Mouse (Mus musculus) neural tube, embryonic 15.5 days (tissue): Measurements from ENCODE around the gene Gak. TPM values are rescaled to one million over a fixed set of nuclear protein-coding genes. Genes with fewer than 3 reads are reported as not detected.
"Not testable (repeated sequence)": the region's sequence is repeated elsewhere in the genome, so short reads cannot be mapped to it uniquely, and the experiment has no call there.

ENCODE experiments used
- ATAC-seq: fragments of 200-750 bp; cut with Nextera tagmentation; 2 replicates; pipeline ENCODE4 v1.8.0; 2017; ENCODE audit warnings: mild to moderate bottlenecking, moderate TSS enrichment, moderate library complexity; ENCODE audit not compliant: low FRiP score
- H3K27ac ChIP-seq: fragments of 300-500 bp; sonication (generic); replicated peaks from 2 replicates; pipeline ENCODE4 v1.5.1; 2015; ENCODE audit warnings: mild to moderate bottlenecking, inconsistent platforms
- H3K27me3 ChIP-seq: fragments of 300-500 bp; sonication (generic); replicated peaks from 2 replicates; pipeline ENCODE4 v1.6.1; 2015; ENCODE audit warnings: inconsistent platforms
- H3K36me3 ChIP-seq: fragments of 300-500 bp; sonication (generic); 2 replicates; pipeline ENCODE4 v1.6.1; 2015; ENCODE audit warnings: inconsistent platforms
- H3K4me1 ChIP-seq: fragments of 300-500 bp; sonication (generic); 2 replicates; pipeline ENCODE4 v1.6.1; 2015; ENCODE audit warnings: inconsistent platforms
- H3K4me2 ChIP-seq: fragments of 300-500 bp; sonication (generic); 2 replicates; pipeline ENCODE4 v1.6.1; 2015; ENCODE audit warnings: inconsistent platforms, mild to moderate bottlenecking, moderate library complexity
- H3K4me3 ChIP-seq: fragments of 300-500 bp; sonication (generic); replicated peaks from 2 replicates; pipeline ENCODE4 v1.5.1; 2015; ENCODE audit warnings: mild to moderate bottlenecking, inconsistent platforms
- H3K9ac ChIP-seq: fragments of 300-500 bp; sonication (generic); replicated peaks from 2 replicates; pipeline ENCODE4 v1.6.1; 2015; ENCODE audit warnings: mild to moderate bottlenecking, inconsistent platforms
- H3K9me3 ChIP-seq: fragments of 300-500 bp; sonication (generic); replicated peaks from 2 replicates; pipeline ENCODE4 v1.6.1; 2016; ENCODE audit warnings: inconsistent platforms
- WGBS: fragments of 180-500 bp; shearing (Covaris S2); methylation state at CpG from one replicate; pipeline ENCODE4 v1.1.7; 2015; ENCODE audit warnings: mixed read lengths; 5-methylcytosine and 5-hydroxymethylcytosine counted together
- polyA plus RNA-seq: library from polyadenylated mRNA; unstranded; fragments of >200 nt; fragmentation: Nextera tagmentation; extraction: Ambion mirVana; gene quantifications from 2 replicates; pipeline ENCODE4 v1.2.1, GENCODE M21; 2015

The Gak gene
- polyA plus RNA-seq, 1 experiment from 2014 or later, result 45.2 TPM

- Histone ChIP-seq H3K4me3 (no peak overlapping the region), H3K36me3 (peaks cover 85% of the 10 kb centered on the region), H3K27ac (no peak overlapping the region), H3K4me1 (peaks cover 10% of the 10 kb centered on the region), H3K27me3 (no peaks in the 10 kb centered on the region), H3K9me3 (no peaks in the 10 kb centered on the region), H3K4me2 (no peak overlapping the region), H3K9ac (no peak overlapping the region)
- no peak for ATAC-seq
- 91% methylated on average over 6 of the region's 6 CpGs for WGBS
Measured at GRCm38 (mm10) chr5:108653341-108653740, 23.8 kb upstream of the Gak start.

DNA sequence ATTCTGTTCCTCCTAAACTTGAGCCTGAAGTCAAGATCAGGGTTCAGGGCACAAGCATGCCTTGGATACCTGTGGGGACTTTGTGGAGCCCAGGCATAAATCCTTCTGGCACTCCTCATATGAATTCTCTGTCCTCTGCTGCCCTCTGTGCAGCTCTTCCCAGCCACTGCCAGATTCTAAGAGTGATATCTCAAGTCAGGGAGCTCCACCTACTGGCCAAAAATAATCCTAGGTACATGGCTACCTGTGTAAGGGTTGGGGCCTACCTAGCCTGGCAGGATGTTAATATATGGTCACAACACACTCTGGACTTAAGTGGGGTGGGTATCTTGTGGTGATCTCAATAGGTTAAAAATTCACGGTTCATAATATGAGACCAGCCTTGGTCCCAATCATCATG lies 22.3 kb upstream of the Gak start:
- peak; percentile 69; the same call in 1 of the 2 replicates for ATAC-seq
- H3K27ac ChIP-seq, result no peak overlapping the region
- no peaks in the 10 kb centered on the region for H3K27me3 ChIP-seq
- 59% methylated on average over 1 of the region's 1 CpGs for WGBS
- no peaks in the 10 kb centered on the region for H3K9me3 ChIP-seq
- no peak overlapping the region for H3K4me3 ChIP-seq
- peaks cover 91% of the 10 kb centered on the region for H3K36me3 ChIP-seq
- no peak overlapping the region for H3K4me2 ChIP-seq
- no peak overlapping the region for H3K9ac ChIP-seq
- H3K4me1 ChIP-seq, result no peaks in the 10 kb centered on the region

DNA sequence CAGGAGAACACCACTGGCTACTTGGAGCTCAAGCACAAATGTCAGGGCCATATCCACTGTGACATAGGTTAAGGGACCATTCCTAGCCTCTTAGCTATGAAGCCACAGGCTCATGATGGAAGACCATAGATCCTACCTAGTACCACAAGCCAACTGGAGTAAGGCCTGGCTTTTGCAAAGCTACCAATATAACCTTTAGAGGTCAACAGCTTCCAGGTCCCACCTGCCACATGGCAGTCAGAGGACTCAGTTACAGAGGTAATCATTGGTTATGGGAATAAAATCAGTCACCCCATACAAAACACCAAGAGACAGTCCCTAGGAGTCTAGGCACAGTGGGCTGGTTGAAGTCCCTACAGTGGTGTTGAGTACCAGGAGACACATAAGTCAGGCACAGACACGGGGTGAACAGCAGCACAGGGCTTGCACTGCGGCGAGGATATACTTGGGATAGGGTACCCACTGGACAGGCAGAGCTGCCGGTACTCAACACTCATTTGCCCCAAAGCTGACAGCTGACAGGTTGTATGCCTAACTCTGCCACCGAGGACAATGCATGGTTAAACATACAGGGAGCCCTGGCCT lies 21.7 kb upstream of the Gak start:
- H3K4me2 ChIP-seq, result no peak overlapping the region
- H3K36me3 ChIP-seq, result peaks cover 91% of the 10 kb centered on the region
- no peak overlapping the region for H3K27ac ChIP-seq
- no peaks in the 10 kb centered on the region for H3K27me3 ChIP-seq
- 85% methylated on average over 5 of the region's 5 CpGs for WGBS
- H3K4me3 ChIP-seq, result no peak overlapping the region
- no peaks in the 10 kb centered on the region for H3K4me1 ChIP-seq
- 0 out of 2 replicates have a peak, but pooled peaks have one; percentile 5 for ATAC-seq
- no peak overlapping the region for H3K9ac ChIP-seq
- H3K9me3 ChIP-seq, result no peaks in the 10 kb centered on the region

DNA sequence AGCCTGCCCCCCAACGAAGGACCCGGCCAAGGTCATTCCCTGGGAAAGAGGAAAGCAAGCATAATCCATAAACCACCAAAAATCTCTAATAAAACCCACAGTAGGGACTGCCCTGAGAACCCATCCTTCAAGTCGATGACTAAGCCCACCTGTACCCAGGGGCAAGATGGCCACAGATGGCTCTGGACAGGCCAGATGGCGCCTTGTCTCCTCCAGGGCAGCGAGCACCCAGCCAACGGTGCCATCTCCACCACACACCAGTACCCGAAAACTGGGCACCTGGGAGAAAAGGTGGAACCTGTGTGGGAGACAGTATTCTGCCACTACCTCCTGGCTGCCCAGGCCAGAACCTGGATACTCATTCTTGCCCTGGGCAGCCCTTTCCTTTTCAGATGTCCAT lies 20.8 kb upstream of the Gak start:
- no peak for ATAC-seq
- Histone ChIP-seq H3K9ac (no peak overlapping the region), H3K27ac (no peak overlapping the region), H3K4me2 (no peak overlapping the region), H3K4me3 (no peak overlapping the region), H3K27me3 (no peaks in the 10 kb centered on the region), H3K36me3 (peaks cover 85% of the 10 kb centered on the region), H3K9me3 (no peaks in the 10 kb centered on the region), H3K4me1 (no peaks in the 10 kb centered on the region)
- 91% methylated on average over 7 of the region's 7 CpGs for WGBS

GRCm38 (mm10) chr5:108648937-108649576 lies 19.5 kb upstream of the Gak start:
- 94% methylated on average over 11 of the region's 11 CpGs for WGBS
- no peak overlapping the region for H3K4me2 ChIP-seq
- no peaks in the 10 kb centered on the region for H3K27me3 ChIP-seq
- H3K4me3 ChIP-seq, result no peak overlapping the region
- H3K4me1 ChIP-seq, result no peaks in the 10 kb centered on the region
- no peak overlapping the region for H3K9ac ChIP-seq
- peaks cover 76% of the 10 kb centered on the region for H3K36me3 ChIP-seq
- ATAC-seq, result no peak
- H3K9me3 ChIP-seq, result no peaks in the 10 kb centered on the region
- no peak overlapping the region for H3K27ac ChIP-seq

GRCm38 (mm10) chr5:108647820-108648465 lies 18.4 kb upstream of the Gak start:
- Histone ChIP-seq H3K4me1 (no peaks in the 10 kb centered on the region), H3K27me3 (no peaks in the 10 kb centered on the region), H3K4me2 (no peak overlapping the region), H3K9ac (no peak overlapping the region), H3K27ac (no peak overlapping the region), H3K9me3 (no peaks in the 10 kb centered on the region), H3K36me3 (peaks cover 68% of the 10 kb centered on the region), H3K4me3 (no peak overlapping the region)
- no peak for ATAC-seq
- 93% methylated on average over 2 of the region's 2 CpGs for WGBS

DNA sequence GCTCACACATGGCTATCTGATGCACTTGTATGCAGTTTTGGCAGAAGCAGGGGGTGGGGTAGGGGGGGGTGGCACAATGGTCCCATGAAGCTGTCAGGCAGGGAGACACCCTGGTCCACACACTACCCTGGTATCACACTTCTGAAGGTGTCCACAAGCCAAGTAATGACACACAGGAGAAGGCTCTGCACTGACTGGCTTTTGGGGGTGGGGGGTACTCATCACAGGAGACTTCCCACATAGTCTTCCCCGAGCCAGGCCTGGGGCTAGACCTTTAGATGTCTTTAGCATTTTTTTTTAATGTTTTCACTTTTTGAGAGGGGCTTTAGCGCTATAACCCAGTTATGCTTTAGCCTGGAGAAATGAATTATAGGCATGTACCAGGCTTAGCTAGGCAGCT lies 17.8 kb upstream of the Gak start:
- WGBS, result 97% methylated on average over 2 of the region's 2 CpGs
- Histone ChIP-seq H3K9ac (no peak overlapping the region), H3K27me3 (no peaks in the 10 kb centered on the region), H3K4me3 (no peak overlapping the region), H3K27ac (no peak overlapping the region), H3K4me2 (no peak overlapping the region), H3K9me3 (no peaks in the 10 kb centered on the region), H3K36me3 (peaks cover 68% of the 10 kb centered on the region), H3K4me1 (no peaks in the 10 kb centered on the region)
- ATAC-seq, result no peak

GRCm38 (mm10) chr5:108646343-108646660 lies 16.7 kb upstream of the Gak start:
- H3K4me2 ChIP-seq, result no peak overlapping the region
- H3K9me3 ChIP-seq, result no peaks in the 10 kb centered on the region
- H3K36me3 ChIP-seq, result peaks cover 68% of the 10 kb centered on the region
- ATAC-seq, result no peak
- 93% methylated on average over 3 of the region's 3 CpGs for WGBS
- no peaks in the 10 kb centered on the region for H3K27me3 ChIP-seq
- no peak overlapping the region for H3K4me3 ChIP-seq
- no peaks in the 10 kb centered on the region for H3K4me1 ChIP-seq
- no peak overlapping the region for H3K9ac ChIP-seq
- H3K27ac ChIP-seq, result no peak overlapping the region

GRCm38 (mm10) chr5:108645651-108646342 lies 16.2 kb upstream of the Gak start:
- Histone ChIP-seq H3K4me1 (no peaks in the 10 kb centered on the region), H3K9ac (no peak overlapping the region), H3K27me3 (no peaks in the 10 kb centered on the region), H3K4me3 (no peak overlapping the region), H3K9me3 (no peaks in the 10 kb centered on the region), H3K27ac (no peak overlapping the region), H3K4me2 (no peak overlapping the region), H3K36me3 (peaks cover 64% of the 10 kb centered on the region)
- ATAC-seq, result peak; percentile 25; the same call in 1 of the 2 replicates
- 90% methylated on average over 9 of the region's 9 CpGs for WGBS

DNA sequence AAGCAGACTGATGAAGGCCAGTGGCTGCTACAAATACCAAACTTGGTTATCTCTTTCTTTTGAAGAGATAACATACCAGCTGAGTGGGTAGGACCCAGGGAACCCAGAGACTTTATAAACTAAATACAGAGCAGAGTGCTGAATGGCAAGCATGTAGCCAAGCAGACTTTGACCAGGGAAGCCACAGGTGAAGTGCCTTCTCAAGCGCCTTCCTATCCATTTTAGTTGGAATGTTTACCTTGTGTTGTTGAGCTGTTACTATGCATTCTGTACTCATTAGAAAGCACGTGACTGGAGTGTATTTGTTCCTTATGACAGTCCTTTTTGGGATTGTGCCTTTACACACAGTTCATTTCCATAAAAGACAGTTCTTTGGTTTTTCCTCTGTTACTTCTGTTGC lies 14.1 kb upstream of the Gak start:
- Histone ChIP-seq H3K9ac (no peak overlapping the region), H3K4me1 (no peaks in the 10 kb centered on the region), H3K4me3 (no peak overlapping the region), H3K27me3 (no peaks in the 10 kb centered on the region), H3K9me3 (no peaks in the 10 kb centered on the region), H3K36me3 (peaks cover 48% of the 10 kb centered on the region), H3K4me2 (no peak overlapping the region), H3K27ac (no peak overlapping the region)
- no peak for ATAC-seq
- 89% methylated on average over 2 of the region's 2 CpGs for WGBS

- ATAC-seq, result no peak
Measured at GRCm38 (mm10) chr5:108636172-108636571, 6.6 kb upstream of the Gak start.

GRCm38 (mm10) chr5:108634088-108634487 lies 4.5 kb upstream of the Gak start:
- H3K4me1 ChIP-seq, H3K36me3 ChIP-seq, H3K27me3 ChIP-seq, H3K9me3 ChIP-seq, H3K4me2 ChIP-seq, H3K9ac ChIP-seq, H3K4me3 ChIP-seq, H3K27ac ChIP-seq, ATAC-seq: not testable (repeated sequence)
- WGBS, result 84% methylated on average over 2 of the region's 3 CpGs

More at GRCm38 (mm10) chr5:108636172-108636571, 6.6 kb upstream of the Gak start:
- no peaks in the 10 kb centered on the region for H3K27me3 ChIP-seq
- 80% methylated on average over 4 of the region's 4 CpGs for WGBS
- H3K4me3 ChIP-seq, result no peak overlapping the region
- H3K9ac ChIP-seq, result no peak overlapping the region
- no peak overlapping the region for H3K27ac ChIP-seq
- H3K4me1 ChIP-seq, result no peaks in the 10 kb centered on the region
- H3K4me2 ChIP-seq, result no peak overlapping the region
- H3K36me3 ChIP-seq, result peaks cover 4% of the 10 kb centered on the region; the same call in 1 of the 2 replicates
- H3K9me3 ChIP-seq, result no peaks in the 10 kb centered on the region
